Comparison of ENCODE assay signal across 28 mouse cellular contexts in the genomic region with DNA sequence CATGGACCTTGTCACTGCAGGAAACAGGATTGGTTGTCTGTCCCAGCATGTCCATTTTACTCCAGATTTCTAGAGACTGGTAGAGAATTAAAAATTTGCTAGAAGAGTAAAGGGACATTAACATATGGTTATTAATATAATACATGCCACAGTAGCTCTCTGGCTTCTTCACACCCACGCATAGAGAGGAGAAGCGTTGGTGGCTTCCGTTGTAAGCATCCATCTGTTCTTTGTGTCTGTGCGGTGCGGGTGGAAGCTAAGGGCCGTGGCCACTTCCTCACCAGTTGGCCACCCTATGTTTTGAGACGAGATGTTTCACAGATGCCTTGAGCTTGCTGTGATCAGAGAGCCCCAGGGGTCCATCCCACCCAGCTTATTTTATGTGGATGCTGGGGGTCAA.
A peak's percentile ranks its signal among the peaks of the same experiment; 100 is the strongest.
DNase-seq lines count a peak whose midpoint lies in the region; ATAC-seq and TF ChIP-seq lines count a peak whose summit lies in the region.
"Had no signal": no experiment of that assay in that cellular context is flagged by ENCODE, and none has a peak within 500 bp of the region (broad histone marks: within the 10 kb centered on the region; RNA-seq: fewer than 3 reads in every experiment).

No protein-coding gene starts in this region.

- H3K4me2 ChIP-seq in limb, embryonic 13.5 days (replicated peaks): no peak overlapping the region
- H3K4me2 ChIP-seq in limb, embryonic 14.5 days (replicated peaks; ENCODE audit: low read depth, low read length, severe bottlenecking): no peak overlapping the region
- no peak overlapping the region for H3K4me2 ChIP-seq in midbrain, embryonic 14.5 days (ENCODE audit: low read length)
- H3K4me2 ChIP-seq: embryonic facial prominence, embryonic 12.5 days; heart, embryonic 12.5 days; hindbrain, embryonic 13.5 days had no signal

- no peaks in the 10 kb centered on the region for H3K36me3 ChIP-seq in limb, embryonic 13.5 days
- peaks cover 11% of the 10 kb centered on the region for H3K36me3 ChIP-seq in limb, embryonic 10.5 days
- no peaks in the 10 kb centered on the region for H3K36me3 ChIP-seq in limb, embryonic 14.5 days (ENCODE audit: control insufficient read depth, insufficient read depth, low read length)
- no peaks in the 10 kb centered on the region for H3K36me3 ChIP-seq in midbrain, embryonic 14.5 days (ENCODE audit: control insufficient read depth, insufficient read depth, low read length)
- H3K36me3 ChIP-seq: embryonic facial prominence, embryonic 12.5 days; heart, embryonic 12.5 days; hindbrain, embryonic 13.5 days had no signal

- DNase-seq in frontal cortex, postnatal 14 days (ENCODE audit: low spot score in 2 of 2): no peak
- DNase-seq in limb, embryonic 10.5 days (ENCODE audit: low spot score): no peak
- DNase-seq in brain, adult 2 months (ENCODE audit: low read depth, low spot score): peak; percentile 79
- no peak for DNase-seq in limb, embryonic 14.5 days (ENCODE audit: low spot score)
- no peak for DNase-seq in midbrain, embryonic 14.5 days
- DNase-seq: adrenal gland, adult 8-10 months; embryo, embryonic 11 days; gastrocnemius, adult 2 months; heart, adult 2 months; heart, postnatal 4 days; kidney, adult 8-10 months; kidney, postnatal 4 days; liver; lung, adult 2 months; lung, postnatal 10 days; spleen, adult 18-20 months; thymus, postnatal 14 days had no signal

- H3K9me3 ChIP-seq in limb, embryonic 13.5 days: no peaks in the 10 kb centered on the region
- no peaks in the 10 kb centered on the region for H3K9me3 ChIP-seq in limb, embryonic 10.5 days (replicated peaks)
- no peaks in the 10 kb centered on the region for H3K9me3 ChIP-seq in limb, embryonic 14.5 days (ENCODE audit: control insufficient read depth, low read length)
- no peaks in the 10 kb centered on the region for H3K9me3 ChIP-seq in midbrain, embryonic 14.5 days (ENCODE audit: control insufficient read depth, low read length)
- H3K9me3 ChIP-seq: embryonic facial prominence, embryonic 12.5 days; heart, embryonic 12.5 days; hindbrain, embryonic 13.5 days; midbrain, embryonic 10.5 days had no signal

- no peak overlapping the region for H3K4me3 ChIP-seq in limb, embryonic 13.5 days
- H3K4me3 ChIP-seq in limb, embryonic 10.5 days: no peak overlapping the region
- no peak overlapping the region for H3K4me3 ChIP-seq in limb, embryonic 14.5 days (replicated peaks; ENCODE audit: low read length)
- no peak overlapping the region for H3K4me3 ChIP-seq in midbrain, embryonic 14.5 days (replicated peaks; ENCODE audit: low read depth, low read length)
- H3K4me3 ChIP-seq: embryonic facial prominence, embryonic 12.5 days; gastrocnemius, adult 2 months; heart, adult 2 months; heart, embryonic 12.5 days; hindbrain, embryonic 13.5 days; midbrain, embryonic 10.5 days had no signal

- peak; percentile 47 for ATAC-seq in frontal cortex, adult (ENCODE audit: low TSS enrichment)
- no peak for ATAC-seq in limb, embryonic 13.5 days (ENCODE audit: low FRiP score, low read depth)
- no peak for ATAC-seq in limb, embryonic 14.5 days (ENCODE audit: low FRiP score, low read depth)
- no peak for ATAC-seq in midbrain, embryonic 14.5 days (ENCODE audit: low FRiP score, low TSS enrichment)
- ATAC-seq: CD4-positive, CD25-positive, alpha-beta regulatory T cell, adult 4 months; forebrain, embryonic 14.5 days; intestine, embryonic 16.5 days had no signal

- 91% methylated on average over 7 of the region's 7 CpGs for WGBS in limb, embryonic 13.5 days
- 95% methylated on average over 7 of the region's 7 CpGs for WGBS in limb, embryonic 10.5 days
- 88% methylated on average over 7 of the region's 7 CpGs for WGBS in limb, embryonic 14.5 days
- 90% methylated on average over 7 of the region's 7 CpGs for WGBS in midbrain, embryonic 14.5 days

- H3K27ac ChIP-seq in limb, embryonic 13.5 days: peak overlapping the region; percentile 75; the same call in 1 of the 2 replicates
- no peak overlapping the region for H3K27ac ChIP-seq in limb, embryonic 10.5 days
- peak overlapping the region; percentile 72; the same call in 1 of the 2 replicates for H3K27ac ChIP-seq in limb, embryonic 14.5 days (replicated peaks; ENCODE audit: low read depth, low read length)
- no peak overlapping the region for H3K27ac ChIP-seq in midbrain, embryonic 14.5 days (replicated peaks; ENCODE audit: low read depth, low read length)
- H3K27ac ChIP-seq: heart, adult 2 months; kidney, postnatal 0 days; liver, embryonic 14.5 days had no signal

- H3K27me3 ChIP-seq in limb, embryonic 13.5 days: no peaks in the 10 kb centered on the region
- H3K27me3 ChIP-seq in limb, embryonic 10.5 days (ENCODE audit: low read depth, poor library complexity, severe bottlenecking): no peaks in the 10 kb centered on the region
- no peaks in the 10 kb centered on the region for H3K27me3 ChIP-seq in limb, embryonic 14.5 days (ENCODE audit: control insufficient read depth, insufficient read depth, low read length)
- no peaks in the 10 kb centered on the region for H3K27me3 ChIP-seq in midbrain, embryonic 14.5 days (ENCODE audit: control insufficient read depth, insufficient read depth, low read length)
- H3K27me3 ChIP-seq: embryonic facial prominence, embryonic 12.5 days; heart, embryonic 12.5 days; hindbrain, embryonic 13.5 days had no signal

- H3K9ac ChIP-seq in limb, embryonic 13.5 days: no peak overlapping the region
- no peak overlapping the region for H3K9ac ChIP-seq in limb, embryonic 14.5 days (ENCODE audit: low read depth, low read length, severe bottlenecking)
- no peak overlapping the region for H3K9ac ChIP-seq in midbrain, embryonic 14.5 days (replicated peaks; ENCODE audit: low read length)
- H3K9ac ChIP-seq: embryonic facial prominence, embryonic 12.5 days; heart, embryonic 12.5 days; hindbrain, embryonic 13.5 days; liver, embryonic 14.5 days had no signal

- TF ChIP-seq POLR2A in limb, embryonic 14.5 days (IDR thresholded peaks at IDR 0.05; ENCODE audit: borderline replicate concordance, extremely low read depth, insufficient read depth, insufficient read length): no peak

- H3K4me1 ChIP-seq in limb, embryonic 13.5 days: peaks cover 32% of the 10 kb centered on the region
- peaks cover 9% of the 10 kb centered on the region for H3K4me1 ChIP-seq in limb, embryonic 10.5 days
- H3K4me1 ChIP-seq in limb, embryonic 14.5 days (ENCODE audit: control insufficient read depth, insufficient read depth, low read length): peaks cover 17% of the 10 kb centered on the region
- peaks cover 6% of the 10 kb centered on the region; the same call in 1 of the 2 replicates for H3K4me1 ChIP-seq in midbrain, embryonic 14.5 days (ENCODE audit: control insufficient read depth, insufficient read depth, low read length)

Comparison
In these comparisons a context has a peak if more than half of its experiments do, and no peak if none do; other contexts are left out.
1. H3K27ac ChIP-seq: peak in limb, embryonic 13.5 days (single experiment) and limb, embryonic 14.5 days (single experiment); none in limb, embryonic 10.5 days (single experiment) and midbrain, embryonic 14.5 days (single experiment).